29 mouse cellular contexts compared by ENCODE assay signal in the genomic region with DNA sequence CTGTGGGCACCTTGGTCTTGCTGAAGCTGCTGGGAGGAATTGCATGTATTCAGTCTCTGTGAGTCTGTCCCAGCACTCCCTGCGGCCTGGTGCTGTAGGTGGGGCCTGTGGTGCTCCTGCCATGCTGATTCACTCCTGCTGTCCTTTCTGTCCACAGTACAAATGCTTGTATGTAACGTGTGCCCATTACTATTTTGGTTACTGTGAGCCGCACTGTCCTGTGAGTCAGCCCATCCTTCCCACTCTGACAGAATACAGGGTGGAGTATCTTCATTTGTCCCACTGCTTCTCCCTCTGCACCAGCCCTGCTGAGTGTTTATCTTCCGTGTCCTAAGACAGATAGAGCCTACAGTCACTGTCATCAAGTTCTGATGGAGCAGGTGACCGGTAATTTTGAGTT. TPM values are rescaled to one million over a fixed set of nuclear protein-coding genes. Genes with fewer than 3 reads are reported as not detected.
DNase-seq lines count a peak whose midpoint lies in the region; ATAC-seq and TF ChIP-seq lines count a peak whose summit lies in the region.
"Had no signal": no experiment of that assay in that cellular context is flagged by ENCODE, and none has a peak within 500 bp of the region (broad histone marks: within the 10 kb centered on the region; RNA-seq: fewer than 3 reads in every experiment).

No protein-coding gene starts in this region.

- 97% methylated on average over 5 of the region's 5 CpGs for WGBS in forebrain, postnatal 0 days

- H3K27ac ChIP-seq in forebrain, postnatal 0 days (ENCODE audit: low read depth, low read length), result no peak overlapping the region
- H3K27ac ChIP-seq: embryonic facial prominence, embryonic 10.5 days; forebrain, embryonic 15.5 days; hindbrain, embryonic 10.5 days; hindbrain, postnatal 0 days; liver, embryonic 15.5 days; lung, embryonic 15.5 days; stomach, postnatal 0 days had no signal

- no peak overlapping the region for H3K9ac ChIP-seq in forebrain, postnatal 0 days
- H3K9ac ChIP-seq: forebrain, embryonic 15.5 days; heart, embryonic 12.5 days; liver, embryonic 15.5 days; lung, embryonic 15.5 days had no signal

- no peaks in the 10 kb centered on the region for H3K27me3 ChIP-seq in forebrain, postnatal 0 days (ENCODE audit: insufficient read depth, low read length)
- H3K27me3 ChIP-seq: forebrain, embryonic 15.5 days; heart, embryonic 12.5 days; liver, embryonic 15.5 days; lung, embryonic 15.5 days had no signal

- H3K9me3 ChIP-seq in forebrain, postnatal 0 days (ENCODE audit: low read length), result no peaks in the 10 kb centered on the region
- H3K9me3 ChIP-seq: embryonic facial prominence, embryonic 10.5 days; forebrain, embryonic 15.5 days; heart, embryonic 12.5 days; hindbrain, embryonic 10.5 days; liver, embryonic 15.5 days; lung, embryonic 15.5 days had no signal

- no peak overlapping the region for H3K4me3 ChIP-seq in forebrain, postnatal 0 days (ENCODE audit: low read depth, low read length)
- H3K4me3 ChIP-seq: embryonic facial prominence, embryonic 10.5 days; forebrain, embryonic 15.5 days; heart, embryonic 12.5 days; hindbrain, embryonic 10.5 days; liver, embryonic 15.5 days; lung, embryonic 15.5 days had no signal

- no peak for ATAC-seq in forebrain, postnatal 0 days
- ATAC-seq: CD4-positive, CD25-positive, alpha-beta regulatory T cell, adult 4 months; forebrain, embryonic 15.5 days; hindbrain, postnatal 0 days; intestine, postnatal 0 days had no signal

- H3K4me1 ChIP-seq in forebrain, postnatal 0 days (ENCODE audit: insufficient read depth), result no peaks in the 10 kb centered on the region
- H3K4me1 ChIP-seq: embryonic facial prominence, embryonic 10.5 days; forebrain, embryonic 15.5 days; heart, embryonic 12.5 days; hindbrain, embryonic 10.5 days; liver, embryonic 15.5 days; lung, embryonic 15.5 days had no signal

- no peak for TF ChIP-seq CTCF in forebrain, postnatal 0 days (IDR thresholded peaks at IDR 0.05; ENCODE audit: low read depth)

- peaks cover 36% of the 10 kb centered on the region for H3K36me3 ChIP-seq in forebrain, postnatal 0 days (ENCODE audit: insufficient read depth)

- DNase-seq in layer of hippocampus, adult 11-12 months (ENCODE audit: low spot score), result peak; percentile 8
- no peak for DNase-seq in layer of hippocampus, adult 9-10 months (ENCODE audit: low spot score)
- DNase-seq in right cerebral cortex, adult 2 months (ENCODE audit: low spot score in 2 of 2), result peak; percentile 39 to 44
- DNase-seq in right cerebral cortex, postnatal 10 days (ENCODE audit: low spot score in 2 of 2), result no peak
- peak; percentile 5 for DNase-seq in right cerebral cortex, postnatal 14 days
- no peak for DNase-seq in cerebellum, postnatal 14 days
- no peak for DNase-seq in forebrain, postnatal 0 days
- DNase-seq: adrenal gland, postnatal 14 days; cerebellum, adult 9-11 months; gastrocnemius, postnatal 10 days; heart, adult 18-20 months; heart, postnatal 10 days; kidney, postnatal 25 days; liver; lung, postnatal 4 days; midbrain, embryonic 14.5 days had no signal

- no peak overlapping the region for H3K4me2 ChIP-seq in forebrain, postnatal 0 days (ENCODE audit: low read depth)
- H3K4me2 ChIP-seq: forebrain, embryonic 15.5 days; heart, embryonic 12.5 days; liver, embryonic 15.5 days; lung, embryonic 15.5 days had no signal

RNA-seq across cellular contexts. Expression of gene Ankrd49, which starts 25.5 kb away (rescaled TPM):
- 24.8 and 31.3 TPM in 2 replicates for total RNA-seq in forebrain, postnatal 0 days (2014; rRNA removed)
- polyA plus RNA-seq in forebrain, postnatal 0 days (2015; fragmentation: Nextera tagmentation; extraction: Ambion mirVana), result 33.8 and 39.5 TPM in 2 replicates

RNA-seq across cellular contexts. Expression of gene Mre11a, which starts 25.7 kb away (rescaled TPM):
- total RNA-seq in forebrain, postnatal 0 days (2014; rRNA removed), result 9.8 and 11.8 TPM in 2 replicates
- 6.6 and 8.9 TPM in 2 replicates for polyA plus RNA-seq in forebrain, postnatal 0 days (2015; fragmentation: Nextera tagmentation; extraction: Ambion mirVana)

RNA-seq across cellular contexts. Expression of gene 1700012B09Rik, which starts 39.3 kb away (rescaled TPM):
- total RNA-seq in forebrain, postnatal 0 days (2014; rRNA removed), result 1.00 and 2.5 TPM in 2 replicates
- 6.1 and 8.8 TPM in 2 replicates for polyA plus RNA-seq in forebrain, postnatal 0 days (2015; fragmentation: Nextera tagmentation; extraction: Ambion mirVana)
- total RNA-seq: adrenal gland, postnatal 14 days; gastrocnemius, postnatal 10 days; heart, adult 18-20 months; heart, postnatal 10 days; megakaryocyte-erythroid progenitor cell, adult 5-6 weeks had no signal
- polyA plus RNA-seq: CD4-positive, CD25-positive, alpha-beta regulatory T cell, adult 4 months; heart, embryonic 12.5 days; intestine, postnatal 0 days; kidney, embryonic 14.5 days; liver, embryonic 15.5 days; neural tube, embryonic 11.5 days; stomach, postnatal 0 days had no signal

RNA-seq across cellular contexts. Expression of gene Gpr83, which starts 49.9 kb away (rescaled TPM):
- total RNA-seq in forebrain, postnatal 0 days (2014; rRNA removed), result 1.8 and 4.0 TPM in 2 replicates
- 2.6 and 2.7 TPM in 2 replicates for polyA plus RNA-seq in forebrain, postnatal 0 days (2015; fragmentation: Nextera tagmentation; extraction: Ambion mirVana)
- total RNA-seq: adrenal gland, postnatal 14 days; heart, adult 18-20 months; megakaryocyte-erythroid progenitor cell, adult 5-6 weeks had no signal
- polyA plus RNA-seq: heart, embryonic 12.5 days had no signal

RNA-seq across cellular contexts. Expression of gene Fut4, which starts 57.9 kb away (rescaled TPM):
- total RNA-seq in forebrain, postnatal 0 days (2014; rRNA removed), result 1.5 and 2.3 TPM in 2 replicates
- polyA plus RNA-seq in forebrain, postnatal 0 days (2015; fragmentation: Nextera tagmentation; extraction: Ambion mirVana), result 0.54 and 0.59 TPM in 2 replicates

Comparison
In these comparisons a context has a peak if more than half of its experiments do, and no peak if none do; other contexts are left out.
1. DNase-seq: peak in layer of hippocampus, adult 11-12 months (single experiment), right cerebral cortex, adult 2 months (2 of 2) and right cerebral cortex, postnatal 14 days (single experiment); none in layer of hippocampus, adult 9-10 months (single experiment), right cerebral cortex, postnatal 10 days (0 of 2), cerebellum, postnatal 14 days (0 of 2) and forebrain, postnatal 0 days (single experiment).